Mouse (Mus musculus): ENCODE data around the gene Atic. TPM values are rescaled to one million over a fixed set of nuclear protein-coding genes. Genes with fewer than 3 reads are reported as not detected.

The Atic gene
- polyA plus RNA-seq, 1 experiment from 2014 or later: 64.2 TPM

DNA sequence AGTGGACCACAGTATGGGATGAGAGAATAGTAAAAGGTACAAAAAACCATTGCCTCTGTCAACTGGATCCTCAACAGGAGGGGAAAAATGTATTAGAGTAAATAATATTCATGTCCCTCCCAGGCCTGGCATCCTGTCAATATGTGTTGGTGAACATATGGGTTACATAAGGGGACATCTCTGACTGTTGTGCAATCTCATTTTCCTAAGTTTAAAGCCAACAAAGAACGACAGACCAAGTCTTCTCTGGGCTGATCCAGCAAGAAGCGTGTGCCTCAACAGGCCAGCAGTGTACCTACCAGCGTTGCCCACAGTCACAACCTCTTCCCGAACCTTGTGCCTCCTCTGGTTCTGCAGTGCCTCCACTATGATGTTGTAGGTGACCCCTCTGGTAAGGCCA is 38.4 kb downstream of the Atic start:
- Histone ChIP-seq H3K4me2 (no peak overlapping the region), H3K4me3 (replicated peaks) (no peak overlapping the region), H3K27ac (no peak overlapping the region), H3K36me3 (peaks cover 98% of the 10 kb centered on the region), H3K4me1 (replicated peaks) (no peaks in the 10 kb centered on the region), H3K9ac (replicated peaks) (no peak overlapping the region), H3K9me3 (no peaks in the 10 kb centered on the region), H3K27me3 (no peaks in the 10 kb centered on the region)
- 93% methylated on average over 4 of the region's 4 CpGs for WGBS
- no peak for ATAC-seq (ENCODE audit: insufficient number of reproducible peaks, insufficient read depth, low FRiP score, low TSS enrichment, low read depth)

DNA sequence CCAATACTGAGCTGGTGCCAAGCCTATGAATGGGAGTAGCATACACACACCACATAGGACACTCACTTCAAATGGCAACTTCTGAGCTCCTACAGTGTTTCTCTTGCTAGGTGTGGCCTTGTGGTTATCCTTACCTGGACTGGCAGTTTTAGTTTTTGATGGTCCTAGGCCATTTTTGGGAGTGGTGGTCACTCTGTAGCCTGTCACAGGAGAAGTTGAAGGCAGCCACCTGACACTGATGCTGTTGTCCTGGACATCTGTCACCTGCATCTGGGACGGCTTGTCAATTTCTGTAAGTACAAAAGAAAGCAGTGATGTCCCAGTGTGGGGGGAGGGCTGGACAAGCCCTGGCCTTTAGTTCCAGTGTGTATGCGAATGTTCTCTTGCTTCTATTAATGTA is 48.8 kb downstream of the Atic start:
- no peak overlapping the region for H3K4me3 ChIP-seq (replicated peaks)
- H3K36me3 ChIP-seq: peaks cover 95% of the 10 kb centered on the region
- WGBS: 88% methylated on average over 2 of the region's 2 CpGs
- H3K27me3 ChIP-seq: no peaks in the 10 kb centered on the region
- no peaks in the 10 kb centered on the region for H3K9me3 ChIP-seq
- ATAC-seq (ENCODE audit: insufficient number of reproducible peaks, insufficient read depth, low FRiP score, low TSS enrichment, low read depth): no peak
- H3K9ac ChIP-seq (replicated peaks): no peak overlapping the region
- no peaks in the 10 kb centered on the region for H3K4me1 ChIP-seq (replicated peaks)
- H3K4me2 ChIP-seq: no peak overlapping the region
- H3K27ac ChIP-seq: no peak overlapping the region

DNA sequence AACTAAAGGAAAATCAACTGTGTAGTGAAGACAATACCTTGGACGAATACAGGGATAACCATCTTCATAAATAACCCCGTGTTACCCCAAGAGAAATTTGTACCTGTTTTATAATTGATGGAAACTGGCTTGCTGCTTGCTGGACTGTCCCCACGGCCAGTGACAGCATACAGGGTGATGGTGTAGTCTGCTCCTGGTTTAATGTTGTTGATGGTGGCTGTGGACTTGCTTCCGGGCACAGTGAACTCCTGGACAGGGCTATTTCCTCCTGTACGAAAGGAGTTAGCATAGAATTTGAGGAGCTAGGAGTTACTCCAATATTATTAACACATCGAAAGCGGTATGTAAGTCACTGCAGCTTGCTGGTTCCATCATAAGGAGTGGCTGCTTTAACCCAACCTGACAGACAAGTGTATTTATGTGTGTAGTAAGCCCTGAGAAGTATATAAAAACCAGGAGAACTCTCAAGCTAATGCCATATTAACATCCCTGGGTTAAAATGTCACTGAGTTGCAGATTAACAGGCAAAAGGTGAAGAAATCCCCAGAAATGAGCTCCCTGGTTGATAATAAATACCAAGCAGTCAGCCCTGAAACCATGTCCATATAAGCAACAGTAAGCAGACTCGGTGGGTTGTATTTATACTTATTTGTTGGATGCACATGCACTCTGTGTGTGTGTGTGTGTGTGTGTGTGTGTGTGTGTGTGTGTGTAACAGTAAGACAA is 49.8 kb downstream of the Atic start:
- ATAC-seq (ENCODE audit: insufficient number of reproducible peaks, insufficient read depth, low FRiP score, low TSS enrichment, low read depth): no peak
- 89% methylated on average over 8 of the region's 8 CpGs for whole genome bisulfite sequencing

DNA sequence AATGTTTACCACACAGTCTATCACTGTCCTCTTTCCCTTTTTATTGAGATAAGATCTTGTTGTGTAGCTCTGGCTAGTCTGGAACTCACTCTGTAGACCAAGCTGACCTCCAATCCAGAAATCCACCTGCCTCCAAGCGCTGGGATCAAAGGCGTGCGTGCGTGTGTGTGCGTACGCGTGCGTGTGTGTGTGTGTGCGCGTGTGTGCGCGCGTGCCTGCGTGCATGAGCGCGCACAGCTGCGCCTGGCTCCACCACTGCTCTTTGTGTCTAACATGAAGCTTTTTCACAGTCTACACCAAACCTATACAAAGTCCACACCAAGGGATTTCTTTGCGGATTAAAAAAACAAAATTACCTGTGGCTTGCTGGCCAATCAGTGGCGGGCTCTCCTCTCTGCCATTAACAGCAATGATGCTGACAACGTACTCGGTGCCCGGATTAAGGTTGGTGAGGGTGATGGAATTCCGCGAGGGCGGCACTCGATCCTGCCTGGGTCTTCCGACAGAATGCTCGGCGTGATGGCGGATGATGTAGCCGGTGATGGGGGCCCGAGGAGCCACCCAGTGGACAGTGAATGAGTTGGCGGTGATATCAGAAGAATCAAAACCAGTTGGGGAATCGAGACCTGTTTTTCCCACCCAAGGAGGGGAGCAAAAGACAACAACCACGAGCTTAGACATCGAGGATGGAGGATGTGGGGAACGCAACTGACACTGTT is 52.3 kb downstream of the Atic start:
- H3K27me3 ChIP-seq: no peaks in the 10 kb centered on the region
- WGBS: 97% methylated on average over 37 of the region's 37 CpGs

More for the DNA sequence above, 49.8 kb downstream of the Atic start:
- Histone ChIP-seq H3K4me1 (replicated peaks) (no peaks in the 10 kb centered on the region), H3K4me3 (replicated peaks) (no peak overlapping the region), H3K9me3 (no peaks in the 10 kb centered on the region), H3K27me3 (no peaks in the 10 kb centered on the region), H3K36me3 (peaks cover 95% of the 10 kb centered on the region), H3K27ac (no peak overlapping the region), H3K4me2 (no peak overlapping the region), H3K9ac (replicated peaks) (no peak overlapping the region)

DNA sequence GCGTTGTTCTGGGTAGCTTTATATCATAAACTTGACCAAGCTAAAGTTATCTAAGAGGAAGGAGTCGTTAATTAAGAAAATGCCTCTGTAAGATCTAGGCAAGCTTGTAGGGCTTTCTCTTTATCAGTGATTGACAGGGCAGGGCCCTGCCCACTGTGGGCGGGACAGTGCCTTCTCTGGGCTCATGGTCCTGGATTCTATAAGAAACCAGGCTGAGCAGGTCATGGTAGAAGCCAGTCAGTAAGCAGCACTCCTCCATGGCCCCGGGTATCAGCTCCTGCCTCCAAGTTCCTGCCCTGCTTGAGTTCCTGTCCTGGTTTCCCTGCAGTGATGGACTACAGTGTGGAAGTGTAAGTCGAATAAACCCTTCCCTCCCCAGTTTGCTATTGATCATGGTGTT is 53.0 kb downstream of the Atic start:
- Histone ChIP-seq H3K36me3 (peaks cover 97% of the 10 kb centered on the region), H3K4me1 (replicated peaks) (no peaks in the 10 kb centered on the region), H3K9me3 (no peaks in the 10 kb centered on the region), H3K27me3 (no peaks in the 10 kb centered on the region), H3K4me2 (no peak overlapping the region), H3K4me3 (replicated peaks) (no peak overlapping the region), H3K9ac (replicated peaks) (no peak overlapping the region), H3K27ac (no peak overlapping the region)
- no peak for ATAC-seq (ENCODE audit: insufficient number of reproducible peaks, insufficient read depth, low FRiP score, low TSS enrichment, low read depth)
- 88% methylated on average over 5 of the region's 5 CpGs for WGBS

More for the DNA sequence above, 52.3 kb downstream of the Atic start:
- H3K4me3 ChIP-seq (replicated peaks): no peak overlapping the region
- no peaks in the 10 kb centered on the region for H3K4me1 ChIP-seq (replicated peaks)
- ATAC-seq (ENCODE audit: insufficient number of reproducible peaks, insufficient read depth, low FRiP score, low TSS enrichment, low read depth): no peak
- peaks cover 97% of the 10 kb centered on the region for H3K36me3 ChIP-seq
- no peak overlapping the region for H3K27ac ChIP-seq
- no peak overlapping the region for H3K4me2 ChIP-seq
- H3K9me3 ChIP-seq: no peaks in the 10 kb centered on the region
- no peak overlapping the region for H3K9ac ChIP-seq (replicated peaks)

DNA sequence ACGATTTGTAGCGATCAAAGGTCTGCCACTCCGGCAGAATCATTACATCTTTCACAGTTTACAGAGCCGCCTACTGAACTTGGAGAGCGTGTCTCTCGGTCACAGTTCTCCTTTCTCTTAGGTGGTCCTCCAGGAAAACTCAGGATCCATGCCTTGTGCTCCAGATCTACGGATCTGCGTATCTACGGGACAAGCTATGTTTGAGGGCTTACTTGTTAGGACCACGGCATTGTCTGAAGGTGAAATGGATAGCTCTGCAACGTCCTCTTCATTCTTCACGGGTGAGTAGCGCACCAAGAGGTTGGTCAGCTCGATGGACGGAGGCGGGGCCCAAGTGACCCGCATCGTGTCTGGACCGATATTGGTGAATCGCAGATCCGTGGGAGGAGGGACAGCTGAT is 55.3 kb downstream of the Atic start:
- 96% methylated on average over 21 of the region's 21 CpGs for WGBS
- H3K4me1 ChIP-seq (replicated peaks): no peaks in the 10 kb centered on the region
- ATAC-seq (ENCODE audit: insufficient number of reproducible peaks, insufficient read depth, low FRiP score, low TSS enrichment, low read depth): no peak
- H3K27me3 ChIP-seq: no peaks in the 10 kb centered on the region
- H3K27ac ChIP-seq: no peak overlapping the region
- no peak overlapping the region for H3K4me2 ChIP-seq
- no peak overlapping the region for H3K9ac ChIP-seq (replicated peaks)
- H3K4me3 ChIP-seq (replicated peaks): no peak overlapping the region
- no peaks in the 10 kb centered on the region for H3K9me3 ChIP-seq
- peaks cover 98% of the 10 kb centered on the region for H3K36me3 ChIP-seq

DNA sequence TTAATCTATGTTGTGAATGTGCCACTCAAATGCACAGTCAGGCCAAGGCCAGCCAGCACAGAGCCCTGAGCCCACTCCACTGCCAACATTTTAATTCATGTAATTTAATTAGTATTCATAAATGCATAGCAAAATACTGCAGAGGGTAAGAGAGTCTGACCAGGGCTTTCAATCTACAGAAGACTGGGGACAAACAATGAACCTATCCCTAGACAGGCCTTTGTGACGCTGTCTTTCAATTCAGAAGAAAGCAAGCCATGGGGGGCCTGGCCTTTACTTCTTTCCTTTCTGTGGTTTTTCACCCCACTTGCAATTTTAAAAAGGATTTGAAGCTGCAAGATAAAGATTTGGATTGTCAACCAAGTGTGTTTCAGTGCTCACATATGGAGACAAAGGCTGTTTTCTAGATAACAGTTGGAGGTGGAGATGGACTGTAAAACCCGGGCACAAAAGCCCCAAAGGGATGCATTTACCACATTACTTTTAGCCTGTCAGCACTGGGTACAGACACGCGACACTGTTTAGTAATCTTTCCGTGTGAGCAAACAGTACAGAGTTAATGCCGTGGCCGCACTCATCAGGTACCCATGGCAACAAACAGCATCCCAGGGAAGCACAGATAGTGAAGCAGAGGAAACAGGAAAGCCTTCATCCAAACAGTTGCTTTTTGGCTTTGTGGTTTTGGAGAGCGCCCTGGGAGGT is 57.7 kb downstream of the Atic start:
- Histone ChIP-seq H3K4me1 (replicated peaks) (no peaks in the 10 kb centered on the region), H3K4me3 (replicated peaks) (no peak overlapping the region), H3K27ac (no peak overlapping the region), H3K9me3 (no peaks in the 10 kb centered on the region), H3K36me3 (peaks cover 100% of the 10 kb centered on the region), H3K4me2 (no peak overlapping the region), H3K27me3 (no peaks in the 10 kb centered on the region), H3K9ac (replicated peaks) (no peak overlapping the region)
- no peak for ATAC-seq (ENCODE audit: insufficient number of reproducible peaks, insufficient read depth, low FRiP score, low TSS enrichment, low read depth)
- 93% methylated on average over 8 of the region's 8 CpGs for WGBS

DNA sequence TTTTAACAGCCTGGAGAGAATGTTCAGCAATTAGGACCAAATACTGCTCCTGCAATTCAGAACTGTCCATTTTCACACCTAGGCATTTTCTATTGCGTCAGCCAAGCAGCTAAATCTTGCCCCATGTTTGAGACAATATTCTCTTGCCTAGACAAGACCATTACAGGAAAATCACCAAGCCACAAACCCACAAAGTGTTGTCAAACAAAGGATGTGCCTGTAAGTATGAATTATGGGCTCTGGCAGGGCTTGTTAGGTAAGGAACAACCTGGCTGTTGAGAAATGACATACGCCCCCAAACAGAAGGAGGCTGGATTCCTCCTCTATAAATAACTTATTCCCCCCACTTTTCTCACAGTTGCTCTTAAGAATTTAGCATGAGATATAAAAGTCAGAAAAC is 64.6 kb downstream of the Atic start:
- Histone ChIP-seq H3K36me3 (peaks cover 98% of the 10 kb centered on the region), H3K4me2 (no peak overlapping the region), H3K4me3 (replicated peaks) (no peak overlapping the region), H3K9ac (replicated peaks) (no peak overlapping the region), H3K4me1 (replicated peaks) (peaks cover 5% of the 10 kb centered on the region; the same call in 1 of the 2 replicates), H3K9me3 (no peaks in the 10 kb centered on the region), H3K27ac (no peak overlapping the region), H3K27me3 (no peaks in the 10 kb centered on the region)
- ATAC-seq (ENCODE audit: insufficient number of reproducible peaks, insufficient read depth, low FRiP score, low TSS enrichment, low read depth): no peak
- WGBS: 88% methylated on average over 2 of the region's 2 CpGs

DNA sequence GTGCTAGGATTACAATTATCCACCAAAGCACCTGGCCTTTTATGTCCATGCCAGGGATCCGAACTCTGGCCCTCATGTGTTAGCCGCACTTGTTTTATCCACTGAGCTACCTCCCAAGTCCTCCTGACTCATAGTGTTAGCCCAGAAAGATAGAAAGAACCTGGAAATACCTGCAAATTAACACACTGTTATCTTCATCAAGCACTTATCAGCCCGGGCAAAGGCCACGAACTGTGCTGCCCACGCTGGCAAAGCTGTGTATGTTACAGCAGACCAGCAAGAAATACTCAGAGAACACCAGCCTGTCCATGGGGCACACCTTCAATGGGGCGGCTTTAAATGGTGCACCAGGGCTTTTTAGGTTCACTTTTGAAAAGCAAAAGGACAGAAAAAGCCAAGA is 66.7 kb downstream of the Atic start:
- 94% methylated on average over 6 of the region's 6 CpGs for WGBS

More for the DNA sequence above, 66.7 kb downstream of the Atic start:
- no peak overlapping the region for H3K4me3 ChIP-seq (replicated peaks)
- no peak overlapping the region for H3K4me2 ChIP-seq
- no peak for ATAC-seq (ENCODE audit: insufficient number of reproducible peaks, insufficient read depth, low FRiP score, low TSS enrichment, low read depth)
- H3K36me3 ChIP-seq: peaks cover 98% of the 10 kb centered on the region
- no peak overlapping the region for H3K27ac ChIP-seq
- H3K9me3 ChIP-seq: no peaks in the 10 kb centered on the region
- no peak overlapping the region for H3K9ac ChIP-seq (replicated peaks)
- H3K4me1 ChIP-seq (replicated peaks): peaks cover 5% of the 10 kb centered on the region; the same call in 1 of the 2 replicates
- no peaks in the 10 kb centered on the region for H3K27me3 ChIP-seq
